Mouse (Mus musculus) erythroblast, embryonic 14.5 days (primary cell): Measurements from ENCODE around the gene Dlgap1.

Experiments
- GATA1 ChIP-seq: IDR thresholded peaks from 2 replicates; pipeline ENCODE4 v1.6.1; 2012; ENCODE audit warnings: low read length, inconsistent platforms, mixed read lengths
- TAL1 ChIP-seq: IDR thresholded peaks from 3 replicates; pipeline ENCODE4 v1.6.1; 2012; ENCODE audit warnings: low read length, inconsistent platforms, mixed read lengths

DNA sequence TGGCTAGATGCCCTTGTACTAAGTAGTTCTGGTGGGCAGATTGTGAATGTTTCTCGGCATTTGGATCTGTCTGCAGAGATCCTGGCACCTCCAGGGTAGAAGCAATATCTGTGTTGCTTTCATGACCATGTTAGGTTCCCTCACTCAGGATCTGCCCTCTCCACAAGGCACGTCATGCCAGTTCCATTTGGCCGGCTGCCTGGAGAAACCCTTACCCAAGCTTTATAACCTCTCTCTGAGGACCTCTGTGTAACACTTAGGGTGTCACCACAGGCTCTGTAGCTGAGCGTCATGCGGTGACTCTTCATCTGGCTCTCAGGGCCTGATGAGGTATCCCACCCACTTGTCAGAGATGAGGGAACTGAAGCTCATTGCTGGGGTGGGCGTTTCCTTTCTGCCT lies 353.1 kb downstream of the Dlgap1 start:
- TF ChIP-seq GATA1 (no peak), TAL1 (no peak)
